Mouse (Mus musculus) heart, embryonic 14.5 days (tissue): ENCODE measurements around the gene Gpr179. TPM values are rescaled to one million over a fixed set of nuclear protein-coding genes. Genes with fewer than 3 reads are reported as not detected.
"Not testable (repeated sequence)": the region's sequence is repeated elsewhere in the genome, so short reads cannot be mapped to it uniquely, and the experiment has no call there.

Experiments used
- ATAC-seq: fragments of 200-750 bp; cut with Nextera tagmentation; 2 replicates; pipeline ENCODE4 v1.8.0; 2017; ENCODE audit warnings: low read depth, moderate TSS enrichment; ENCODE audit not compliant: insufficient number of reproducible peaks, insufficient read depth, low FRiP score
- H3K27ac ChIP-seq, 2 experiments: fragments of 200-500 bp in 1 of 2; fragments of 300-500 bp in 1 of 2; sonication (generic) in 1 of 2; replicated peaks in 1 of 2; 2 replicates each; pipeline ENCODE4 v1.5.1; 2012 to 2014; ENCODE audit warnings: low read depth in 2 of 2, low read length in 2 of 2, control low read depth in 1 of 2, mild to moderate bottlenecking in 1 of 2, mixed read lengths in 1 of 2; ENCODE audit not compliant: control insufficient read depth in 1 of 2, insufficient read depth in 1 of 2
- H3K27me3 ChIP-seq: fragments of 300-500 bp; sonication (generic); 2 replicates; pipeline ENCODE4 v1.6.1; 2014; ENCODE audit warnings: mild to moderate bottlenecking, low read length, control low read depth; ENCODE audit not compliant: control insufficient read depth, insufficient read depth
- H3K36me3 ChIP-seq: fragments of 300-500 bp; sonication (generic); 2 replicates; pipeline ENCODE4 v1.6.1; 2014; ENCODE audit warnings: mild to moderate bottlenecking, control low read depth, low read length, mixed read lengths; ENCODE audit not compliant: control insufficient read depth, insufficient read depth
- H3K4me1 ChIP-seq, 2 experiments: fragments of 200-500 bp in 1 of 2; fragments of 300-500 bp in 1 of 2; sonication (generic) in 1 of 2; 2 replicates each; pipeline ENCODE4 v1.6.1; 2012 to 2014; ENCODE audit warnings: low read length in 2 of 2, control low read depth in 1 of 2, mixed read lengths in 1 of 2; ENCODE audit not compliant: control insufficient read depth in 2 of 2, insufficient read depth in 2 of 2
- H3K4me2 ChIP-seq: fragments of 300-500 bp; sonication (generic); 2 replicates; pipeline ENCODE4 v1.6.1; 2014; ENCODE audit warnings: mild to moderate bottlenecking, low read length
- H3K4me3 ChIP-seq, 2 experiments: fragments of 200-500 bp in 1 of 2; fragments of 300-500 bp in 1 of 2; sonication (generic) in 1 of 2; 2 replicates each; pipeline ENCODE4 v1.5.1; 2012 to 2014; ENCODE audit warnings: low read length in 2 of 2, mild to moderate bottlenecking in 2 of 2, control low read depth in 1 of 2, low read depth in 1 of 2, moderate library complexity in 1 of 2; ENCODE audit not compliant: control insufficient read depth in 1 of 2, insufficient read depth in 1 of 2
- H3K9ac ChIP-seq: fragments of 300-500 bp; sonication (generic); 2 replicates; pipeline ENCODE4 v1.6.1; 2014; ENCODE audit warnings: mild to moderate bottlenecking, low read length
- H3K9me3 ChIP-seq: fragments of 300-500 bp; sonication (generic); 2 replicates; pipeline ENCODE4 v1.6.1; 2016; ENCODE audit warnings: low read length, control low read depth; ENCODE audit not compliant: control insufficient read depth
- WGBS: fragments of 180-500 bp; shearing (Covaris S2); extraction: QIAGEN DNeasy Blood & Tissue Kit; methylation state at CpG from one replicate; pipeline ENCODE4 v1.1.7; 2014; 5-methylcytosine and 5-hydroxymethylcytosine counted together
- polyA plus RNA-seq: library from polyadenylated mRNA; unstranded; fragments of >200 nt; fragmentation: Nextera tagmentation; extraction: Ambion mirVana; gene quantifications from 2 replicates; pipeline ENCODE4 v1.2.1, GENCODE M21; 2014

Gpr179 gene
- polyA plus RNA-seq, 1 experiment from 2014 or later, result 0.05 TPM

GRCm38 (mm10) chr11:97321894-97322600 is 29.8 kb downstream of the Gpr179 start:
- H3K4me3 ChIP-seq, H3K4me2 ChIP-seq, H3K9me3 ChIP-seq, H3K9ac ChIP-seq, H3K4me1 ChIP-seq, H3K27me3 ChIP-seq, H3K27ac ChIP-seq, ATAC-seq: not testable (repeated sequence)
- H3K36me3 ChIP-seq, result peaks cover 73% of the 10 kb centered on the region
- WGBS, result 82% methylated on average over 8 of the region's 8 CpGs

GRCm38 (mm10) chr11:97321197-97321596 is 30.7 kb downstream of the Gpr179 start:
- Histone ChIP-seq H3K27me3 (no peaks in the 10 kb centered on the region), H3K9ac (no peak overlapping the region), H3K4me2 (no peak overlapping the region), H3K4me1 (peaks cover 0 to 5% of the 10 kb centered on the region in 2 experiments; a peak in 1 of 4 replicates), H3K9me3 (no peaks in the 10 kb centered on the region), H3K27ac (no peak overlapping the region), H3K4me3 (no peak overlapping the region), H3K36me3 (peaks cover 66% of the 10 kb centered on the region)
- ATAC-seq, result no peak
- WGBS, result 95% methylated on average over 8 of the region's 8 CpGs

GRCm38 (mm10) chr11:97315504-97316503 is 36.1 kb downstream of the Gpr179 start, which contains the start of gene Mrpl45:
Gene Mrpl45, plus strand, starts transcription at chr11:97315716.
- under 1% methylated on average over 50 of the region's 50 CpGs for WGBS
- Histone ChIP-seq H3K9ac (peak within 1 kb of the TSS; percentile 78), H3K27ac (peak within 1 kb of the TSS; percentile 37 to 75), H3K4me3 (peak within 1 kb of the TSS; percentile 50 to 55), H3K36me3 (peaks cover 22% of the 10 kb centered on the region), H3K27me3 (no peaks in the 10 kb centered on the region), H3K9me3 (no peaks in the 10 kb centered on the region), H3K4me1 (peaks cover 1 to 9% of the 10 kb centered on the region in 2 experiments), H3K4me2 (peak within 1 kb of the TSS; percentile 62)
- ATAC-seq, result peak; percentile 93

GRCm38 (mm10) chr11:97314751-97315503 is 37.0 kb downstream of the Gpr179 start:
- Histone ChIP-seq H3K27ac (peak overlapping the region; percentile 37 to 75; a peak in 3 of 4 replicates), H3K4me3 (peak overlapping the region in 1 of 2 experiments; percentile 55; a peak in 2 of 4 replicates), H3K4me1 (peaks cover 2 to 15% of the 10 kb centered on the region in 2 experiments), H3K36me3 (peaks cover 17% of the 10 kb centered on the region), H3K9ac (peak overlapping the region; percentile 71), H3K27me3 (no peaks in the 10 kb centered on the region), H3K4me2 (peak overlapping the region; percentile 62), H3K9me3 (no peaks in the 10 kb centered on the region)
- ATAC-seq, result no peak
- WGBS, result 44% methylated on average over 8 of the region's 8 CpGs

GRCm38 (mm10) chr11:97314110-97314509 is 37.8 kb downstream of the Gpr179 start:
- H3K4me2 ChIP-seq, result no peak overlapping the region
- H3K36me3 ChIP-seq, result peaks cover 13% of the 10 kb centered on the region
- no peak overlapping the region for H3K4me3 ChIP-seq
- H3K9ac ChIP-seq, result no peak overlapping the region
- no peaks in the 10 kb centered on the region for H3K9me3 ChIP-seq
- 97% methylated on average over 3 of the region's 3 CpGs for WGBS
- no peak overlapping the region for H3K27ac ChIP-seq
- H3K27me3 ChIP-seq, result no peaks in the 10 kb centered on the region
- peaks cover 7 to 23% of the 10 kb centered on the region in 2 experiments for H3K4me1 ChIP-seq
- no peak for ATAC-seq

- H3K4me3 ChIP-seq, H3K9me3 ChIP-seq, H3K27me3 ChIP-seq, H3K27ac ChIP-seq, H3K36me3 ChIP-seq, H3K4me2 ChIP-seq, H3K9ac ChIP-seq, ATAC-seq: not testable (repeated sequence)
- WGBS, result 71% methylated on average over 1 of the region's 1 CpGs
- H3K4me1 ChIP-seq, result peaks cover 7 to 28% of the 10 kb centered on the region in 2 experiments
These were observed 39.0 kb downstream of the Gpr179 start for GRCm38 (mm10) chr11:97312871-97313270.
